22 mouse cellular contexts compared by ENCODE assay signal in genomic region chr19:29657558-29657957, GRCm38 (mm10). TPM values are rescaled to one million over a fixed set of nuclear protein-coding genes. Genes with fewer than 3 reads are reported as not detected.
A peak's percentile ranks its signal among the peaks of the same experiment; 100 is the strongest.
DNase-seq lines count a peak whose midpoint lies in the region; ATAC-seq and TF ChIP-seq lines count a peak whose summit lies in the region.
"Had no signal": no experiment of that assay in that cellular context is flagged by ENCODE, and none has a peak within 500 bp of the region (broad histone marks: within the 10 kb centered on the region; RNA-seq: fewer than 3 reads in every experiment).

No protein-coding gene starts in this region.

- H3K27ac ChIP-seq in MEL (ENCODE audit: control insufficient read depth, low read depth, low read length) = no peak overlapping the region

- H3K9me3 ChIP-seq in MEL (replicated peaks; ENCODE audit: insufficient read depth, low read length) = no peaks in the 10 kb centered on the region
- H3K9me3 ChIP-seq: G1E had no signal

- H3K4me1 ChIP-seq in MEL (ENCODE audit: control insufficient read depth in 1 of 2, insufficient read depth in 2 of 2, low read length in 2 of 2) = peaks cover 9 to 10% of the 10 kb centered on the region in 2 experiments

- no peak for ATAC-seq in frontal cortex, adult (ENCODE audit: low TSS enrichment)
- ATAC-seq: activated CD4-positive, CD25-positive, alpha-beta regulatory T cell, adult 4 months; CD4-positive, CD25-positive, alpha-beta regulatory T cell, adult 4 months had no signal

- no peaks in the 10 kb centered on the region for H3K79me2 ChIP-seq in MEL (ENCODE audit: control insufficient read depth, insufficient read depth, low read length, poor library complexity)

- DNase-seq in MEL (ENCODE audit: low read depth, low spot score) = no peak
- DNase-seq: adrenal gland, adult 2 months; adrenal gland, adult 8-10 months; adrenal gland, postnatal 10 days; adrenal gland, postnatal 14 days; adrenal gland, postnatal 25 days; adrenal gland, postnatal 36 days; B cell, adult 2 months; cerebellum, adult 11 months; cerebellum, adult 11-12 months; cerebellum, adult 18-20 months; cerebellum, adult 2 months; cerebellum, adult 8-10 months had no signal

- peaks cover 0 to 13% of the 10 kb centered on the region in 2 experiments; a peak in 2 of 4 replicates for H3K36me3 ChIP-seq in MEL (ENCODE audit: control insufficient read depth in 1 of 2, insufficient read depth in 2 of 2, low read length in 2 of 2)
- H3K36me3 ChIP-seq: G1E had no signal

- TF ChIP-seq RAD21 in MEL (IDR thresholded peaks at IDR 0.05; ENCODE audit: low read depth, low read length) = no peak

- peaks cover 0 to 2% of the 10 kb centered on the region in 2 experiments; a peak in 1 of 4 replicates for H3K27me3 ChIP-seq in MEL (ENCODE audit: control insufficient read depth in 1 of 2, insufficient read depth in 2 of 2, low read length in 2 of 2)
- H3K27me3 ChIP-seq: CH12.LX, Patski had no signal

- peak; percentile 73 to 80 for TF ChIP-seq EP300 in MEL (IDR thresholded peaks at IDR 0.05; ENCODE audit: low read depth in 1 of 2, low read length in 2 of 2)

- no peak for TF ChIP-seq POLR2A in MEL (IDR thresholded peaks at IDR 0.05; ENCODE audit: control insufficient read depth in 1 of 2, insufficient read depth in 1 of 2, low read depth in 1 of 2, low read length in 2 of 2, poor library complexity in 1 of 2)

- no peak for TF ChIP-seq CTCF in MEL (IDR thresholded peaks at IDR 0.05 in 2 of 3, conservative IDR thresholded peaks at IDR 0.05 in 1 of 3; ENCODE audit: control insufficient read depth in 1 of 3, insufficient read depth in 1 of 3, low read depth in 2 of 3, low read length in 3 of 3, poor library complexity in 1 of 3, severe bottlenecking in 1 of 3)

- H3K9ac ChIP-seq in MEL (ENCODE audit: control insufficient read depth, low read depth, low read length, poor library complexity, severe bottlenecking) = no peak overlapping the region

- no peak overlapping the region for H3K4me3 ChIP-seq in MEL (ENCODE audit: control insufficient read depth in 1 of 2, insufficient read depth in 1 of 2, low read depth in 2 of 2, low read length in 2 of 2)

TF ChIP-seq in MEL, 35 proteins besides CTCF, POLR2A, EP300 and RAD21:
- TF ChIP-seq NRF1 (IDR thresholded peaks at IDR 0.05; ENCODE audit: insufficient read depth, low read depth, low read length, poor library complexity, severe bottlenecking) (no peak), ZNF384 (IDR thresholded peaks at IDR 0.05; ENCODE audit: low read depth, low read length) (peak; percentile 46), GATA1 (IDR thresholded peaks at IDR 0.05; ENCODE audit: low read depth, low read length) (peak; percentile 79), TCF12 (IDR thresholded peaks at IDR 0.05; ENCODE audit: low read depth, low read length) (peak; percentile 75), KAT2A (conservative IDR thresholded peaks at IDR 0.05; ENCODE audit: low read depth, low read length) (no peak), NELFE (IDR thresholded peaks at IDR 0.05; ENCODE audit: low read depth, low read length) (0 out of 2 replicates have a peak, but pooled peaks have one; percentile 20), MAFK (IDR thresholded peaks at IDR 0.05; ENCODE audit: borderline replicate concordance, low read depth, low read length) (peak; percentile 21; the same call in 1 of the 2 replicates), RCOR1 (IDR thresholded peaks at IDR 0.05; ENCODE audit: low read depth, low read length) (0 out of 2 replicates have a peak, but pooled peaks have one; percentile 30)

RNA-seq across cellular contexts. Expression of gene Ermp1, which starts 9.3 kb away (rescaled TPM):
- total RNA-seq in MEL (2012; rRNA removed) = 62.3 and 68.4 TPM in 2 replicates
- 100 to 1,000 TPM in 1 of 2 experiments, 10 to 100 TPM in 1; 82.0 to 167 TPM for polyA plus RNA-seq in MEL (2012; ENCODE audit: insufficient read depth in 1 of 2, insufficient read length in 2 of 2, low read depth in 1 of 2, low replicate concordance in 2 of 2, missing spikeins in 1 of 2)

RNA-seq across cellular contexts. Expression of gene Mlana, which starts 40.1 kb away (rescaled TPM):
- total RNA-seq in MEL (2012; rRNA removed) = 0.27 and 0.69 TPM in 2 replicates
- under 1 TPM in 1 of 2 experiments, not detected in 1; 0.78 TPM for polyA plus RNA-seq in MEL (2012; ENCODE audit: insufficient read depth in 1 of 2, insufficient read length in 2 of 2, low read depth in 1 of 2, low replicate concordance in 2 of 2, missing spikeins in 1 of 2)
- total RNA-seq: adrenal gland, adult 18-20 months; adrenal gland, adult 2 months; adrenal gland, adult 8-10 months; adrenal gland, postnatal 10 days; adrenal gland, postnatal 14 days; adrenal gland, postnatal 25 days; adrenal gland, postnatal 36 days; adrenal gland, postnatal 4 days; CH12.LX; G1E had no signal
- polyA plus RNA-seq: activated CD4-positive, CD25-positive, alpha-beta regulatory T cell, adult 4 months; adrenal gland, adult 2 months; C2C12; CD4-positive, CD25-positive, alpha-beta regulatory T cell, adult 4 months; cerebellum, adult 2 months; G1E had no signal
